Mouse (Mus musculus): ENCODE measurements around the gene Epor.
A peak's percentile ranks its signal among the peaks of the same experiment; 100 is the strongest.

Gene Epor

DNA sequence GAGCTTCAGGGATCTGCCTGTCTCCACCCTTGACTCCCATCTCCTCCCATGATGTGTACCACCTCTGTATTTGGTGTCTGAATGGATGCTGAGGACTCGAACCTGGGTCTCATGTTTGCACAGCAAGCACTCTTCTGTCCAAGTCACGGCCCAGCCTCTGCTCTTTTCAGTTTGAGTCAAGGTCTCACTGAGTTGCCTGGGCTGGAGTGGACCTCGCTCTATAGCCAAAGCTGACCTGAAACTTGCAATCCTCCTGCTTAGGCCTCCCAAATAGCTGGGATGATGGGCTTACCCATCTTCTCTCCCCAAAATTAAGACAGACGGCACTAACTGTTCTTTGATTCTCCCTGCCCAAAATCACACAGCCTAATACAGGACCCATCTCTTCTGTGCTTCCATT is 40.3 kb downstream of the Epor start:
- Histone ChIP-seq H3K36me3 (ENCODE audit: insufficient read depth, low read length) (peaks cover 47% of the 10 kb centered on the region), H3K27me3 (ENCODE audit: insufficient read depth, low read length) (no peaks in the 10 kb centered on the region), H3K4me3 (replicated peaks; ENCODE audit: low read length) (no peak overlapping the region), H3K4me1 (replicated peaks; ENCODE audit: low read depth, low read length) (peaks cover 59% of the 10 kb centered on the region), H3K9me3 (ENCODE audit: low read length) (no peaks in the 10 kb centered on the region)
- TF ChIP-seq POU5F1 (IDR thresholded peaks at IDR 0.05; ENCODE audit: borderline replicate concordance, low read length): no peak
- no peak for TF ChIP-seq CTCF (conservative IDR thresholded peaks at IDR 0.05; ENCODE audit: low read length)
- no peak for TF ChIP-seq NANOG (IDR thresholded peaks at IDR 0.05; ENCODE audit: borderline replicate concordance, low read length)

DNA sequence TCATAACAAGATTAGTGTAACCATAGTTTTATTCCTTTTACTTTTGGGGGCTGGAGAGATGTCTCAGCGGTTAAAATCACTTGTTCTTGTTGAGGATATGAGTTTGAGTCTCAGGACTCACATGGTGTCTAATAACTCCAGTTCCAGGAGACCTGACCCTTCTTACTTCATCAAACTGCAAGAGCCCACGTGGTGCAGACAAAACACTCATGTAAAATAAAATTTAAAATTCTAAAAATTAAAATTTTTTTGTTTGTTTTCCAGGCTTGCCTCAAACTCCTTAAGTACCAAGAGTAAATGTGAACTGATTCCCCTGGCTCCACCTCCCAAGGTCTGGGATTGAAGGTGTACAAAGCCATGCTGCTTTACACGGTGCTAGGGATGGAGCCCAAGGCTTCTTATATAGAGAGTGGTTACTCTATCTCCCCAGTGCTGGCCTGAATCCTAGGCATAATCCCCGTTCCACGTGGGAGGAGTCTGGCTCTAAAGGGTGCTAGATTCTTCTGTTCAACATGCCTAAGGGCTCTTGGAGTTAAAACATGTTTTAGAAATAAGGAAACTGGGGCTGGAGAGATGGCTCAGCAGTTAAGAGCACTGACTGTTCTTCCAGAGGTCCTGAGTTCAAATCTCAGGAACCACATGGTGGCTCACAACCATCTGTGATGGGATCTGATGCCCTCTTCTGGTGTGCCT is 44.5 kb downstream of the Epor start:
- Histone ChIP-seq H3K4me3 (replicated peaks; ENCODE audit: low read length) (peak overlapping the region; percentile 46), H3K4me1 (replicated peaks; ENCODE audit: low read depth, low read length) (peaks cover 49% of the 10 kb centered on the region), H3K36me3 (ENCODE audit: insufficient read depth, low read length) (peaks cover 30% of the 10 kb centered on the region), H3K27me3 (ENCODE audit: insufficient read depth, low read length) (peaks cover 24% of the 10 kb centered on the region), H3K9me3 (ENCODE audit: low read length) (no peaks in the 10 kb centered on the region)
- no peak for TF ChIP-seq CTCF (conservative IDR thresholded peaks at IDR 0.05; ENCODE audit: low read length)
- no peak for TF ChIP-seq NANOG (IDR thresholded peaks at IDR 0.05; ENCODE audit: borderline replicate concordance, low read length)
- no peak for TF ChIP-seq POU5F1 (IDR thresholded peaks at IDR 0.05; ENCODE audit: borderline replicate concordance, low read length)

DNA sequence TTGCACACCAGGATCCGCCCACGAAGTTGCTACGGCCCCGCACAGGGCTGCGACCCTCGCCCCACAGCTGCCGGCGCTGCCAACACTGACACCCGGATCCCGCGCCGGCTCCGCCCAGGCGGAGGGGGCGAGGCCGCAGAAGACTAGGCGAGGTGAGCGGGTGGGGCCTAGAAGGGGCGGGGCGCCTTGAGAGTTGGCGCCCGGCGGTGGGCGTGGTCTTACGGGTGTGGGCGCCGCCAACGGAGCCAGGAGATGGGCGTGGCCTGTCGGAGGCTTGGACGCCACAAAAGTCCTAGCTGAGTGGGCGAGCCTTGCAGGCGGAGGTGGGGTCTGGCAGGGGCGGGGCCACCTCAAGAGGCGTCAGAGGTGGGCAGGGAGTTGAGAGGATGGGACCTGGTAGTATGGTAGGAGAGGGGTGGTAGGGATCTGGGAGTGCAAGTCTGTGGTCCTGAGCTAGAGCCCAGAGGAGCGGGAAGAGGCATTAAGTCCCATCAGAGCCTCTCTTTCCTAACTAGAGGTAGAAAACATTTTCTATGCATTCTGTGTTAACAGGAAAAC is 45.2 kb downstream of the Epor start, which contains the start of gene Rab3d:
TSS of gene Rab3d (minus strand) at position 158 of the 558 bp plus-strand sequence.
- H3K36me3 ChIP-seq (ENCODE audit: insufficient read depth, low read length): peaks cover 26% of the 10 kb centered on the region
- TF ChIP-seq NANOG (IDR thresholded peaks at IDR 0.05; ENCODE audit: borderline replicate concordance, low read length): no peak
- H3K9me3 ChIP-seq (ENCODE audit: low read length): no peaks in the 10 kb centered on the region
- H3K4me1 ChIP-seq (replicated peaks; ENCODE audit: low read depth, low read length): peaks cover 42% of the 10 kb centered on the region
- H3K4me3 ChIP-seq (replicated peaks; ENCODE audit: low read length): peak within 1 kb of the TSS; percentile 92
- peaks cover 24% of the 10 kb centered on the region for H3K27me3 ChIP-seq (ENCODE audit: insufficient read depth, low read length)

DNA sequence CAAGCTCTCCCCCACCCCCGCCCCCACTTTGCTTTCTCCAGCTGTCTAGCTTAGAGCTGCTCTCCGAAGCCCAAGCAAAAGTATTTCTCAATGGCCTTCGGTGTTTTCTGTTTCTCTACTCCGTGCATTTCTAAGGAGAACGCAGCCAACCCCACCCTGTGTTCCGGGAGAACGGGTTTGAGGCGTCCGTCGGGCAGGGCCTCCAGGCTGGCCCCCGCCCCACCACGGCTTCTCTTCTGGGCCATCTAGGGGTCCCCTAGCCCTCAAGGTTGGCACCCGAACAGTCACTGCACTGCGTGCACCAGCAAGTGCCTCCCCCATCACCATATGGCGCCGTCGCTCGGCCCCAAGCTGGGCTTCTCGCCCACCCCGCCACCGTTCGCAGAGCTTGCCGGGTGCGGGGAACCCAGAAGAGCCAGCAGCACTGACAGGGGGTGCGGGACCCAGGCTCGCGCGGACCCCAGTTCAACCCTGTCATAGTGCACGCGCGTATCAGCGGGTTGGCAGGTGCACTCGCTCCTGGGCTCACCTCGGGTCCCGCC is 45.7 kb downstream of the Epor start:
- no peaks in the 10 kb centered on the region for H3K9me3 ChIP-seq (ENCODE audit: low read length)
- peaks cover 38% of the 10 kb centered on the region for H3K4me1 ChIP-seq (replicated peaks; ENCODE audit: low read depth, low read length)
- H3K36me3 ChIP-seq (ENCODE audit: insufficient read depth, low read length): peaks cover 20% of the 10 kb centered on the region
- peaks cover 24% of the 10 kb centered on the region for H3K27me3 ChIP-seq (ENCODE audit: insufficient read depth, low read length)
- TF ChIP-seq NANOG (IDR thresholded peaks at IDR 0.05; ENCODE audit: borderline replicate concordance, low read length) (no peak), CTCF (conservative IDR thresholded peaks at IDR 0.05; ENCODE audit: low read length) (no peak), POU5F1 (IDR thresholded peaks at IDR 0.05; ENCODE audit: borderline replicate concordance, low read length) (no peak)
- H3K4me3 ChIP-seq (replicated peaks; ENCODE audit: low read length): peak overlapping the region; percentile 92

DNA sequence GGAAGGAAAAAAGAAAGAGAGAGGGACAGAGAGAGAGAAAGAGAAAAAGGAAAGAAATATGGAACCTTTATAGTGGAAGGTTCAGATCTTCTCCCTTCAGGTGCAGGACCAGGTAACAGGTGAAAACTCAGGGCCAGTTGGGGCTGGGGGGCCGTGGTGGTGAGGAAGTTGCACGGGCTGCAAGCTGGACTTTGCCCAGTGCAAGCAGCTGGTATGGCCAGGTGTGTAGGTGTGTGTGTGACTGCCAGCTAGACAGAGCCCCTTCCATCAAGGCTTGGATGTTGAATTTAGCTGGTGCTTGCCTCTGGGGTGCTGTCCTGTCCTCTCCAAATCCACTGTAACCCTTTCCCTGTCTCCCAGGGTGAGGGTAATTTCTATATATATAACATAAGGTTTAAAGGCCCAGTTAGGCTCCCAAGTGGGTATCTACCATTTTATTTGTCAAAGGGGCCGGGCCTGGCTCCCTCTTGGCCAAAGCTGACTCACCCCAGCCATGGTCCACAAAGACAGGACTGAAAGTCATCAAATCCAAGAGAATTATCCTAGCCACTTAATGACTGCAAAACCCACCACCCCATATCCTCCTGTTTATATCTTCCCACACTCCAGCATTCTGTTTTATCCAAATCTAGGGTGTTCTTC is 46.3 kb downstream of the Epor start:
- no peak for TF ChIP-seq NANOG (IDR thresholded peaks at IDR 0.05; ENCODE audit: borderline replicate concordance, low read length)
- TF ChIP-seq POU5F1 (IDR thresholded peaks at IDR 0.05; ENCODE audit: borderline replicate concordance, low read length): no peak
- TF ChIP-seq CTCF (conservative IDR thresholded peaks at IDR 0.05; ENCODE audit: low read length): no peak

DNA sequence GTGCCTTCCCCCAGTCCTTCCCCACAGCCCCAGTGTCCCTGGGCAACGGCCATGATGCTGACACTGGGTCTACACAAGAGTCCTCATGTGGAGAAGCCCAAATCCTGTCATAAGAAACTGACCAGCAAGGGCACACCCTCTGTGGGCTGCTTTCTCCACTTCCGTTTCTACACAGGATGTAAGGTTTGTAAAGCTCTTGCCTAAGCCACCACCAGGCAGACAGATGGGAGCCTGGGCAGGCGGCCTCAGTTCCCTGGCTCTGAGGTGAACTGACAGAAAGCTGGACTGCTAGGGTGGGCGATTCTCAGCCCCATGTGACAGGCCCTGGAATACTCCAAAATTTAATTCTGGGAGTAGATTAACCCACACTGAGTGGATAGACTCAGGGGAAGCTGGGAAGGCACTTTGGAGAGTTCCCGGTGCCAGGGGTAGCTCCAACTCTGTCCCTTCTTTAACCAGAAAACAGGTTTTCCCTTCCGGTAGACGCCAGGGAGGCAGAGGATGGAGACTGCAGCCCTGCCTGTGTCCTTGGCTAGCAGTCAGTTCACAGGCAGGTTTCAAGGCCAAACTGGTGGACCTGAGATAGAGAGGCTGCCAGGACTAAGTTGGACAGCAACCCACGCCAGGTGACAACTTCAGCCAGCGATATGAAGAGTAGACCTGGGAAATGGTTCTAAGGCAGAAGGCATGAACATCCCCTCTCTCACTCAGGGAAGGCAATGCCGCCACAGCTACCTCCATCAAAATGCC is 53.7 kb downstream of the Epor start:
- H3K9me3 ChIP-seq (ENCODE audit: low read length): no peaks in the 10 kb centered on the region
- peaks cover 18% of the 10 kb centered on the region for H3K36me3 ChIP-seq (ENCODE audit: insufficient read depth, low read length)
- no peak for TF ChIP-seq POU5F1 (IDR thresholded peaks at IDR 0.05; ENCODE audit: borderline replicate concordance, low read length)
- TF ChIP-seq NANOG (IDR thresholded peaks at IDR 0.05; ENCODE audit: borderline replicate concordance, low read length): no peak
- TF ChIP-seq CTCF (conservative IDR thresholded peaks at IDR 0.05; ENCODE audit: low read length): no peak
- H3K27me3 ChIP-seq (ENCODE audit: insufficient read depth, low read length): no peaks in the 10 kb centered on the region
- no peak overlapping the region for H3K4me3 ChIP-seq (replicated peaks; ENCODE audit: low read length)
- H3K4me1 ChIP-seq (replicated peaks; ENCODE audit: low read depth, low read length): peaks cover 6% of the 10 kb centered on the region

More for the DNA sequence above, 46.3 kb downstream of the Epor start:
- peak overlapping the region; percentile 92 for H3K4me3 ChIP-seq (replicated peaks; ENCODE audit: low read length)
- H3K36me3 ChIP-seq (ENCODE audit: insufficient read depth, low read length): peaks cover 20% of the 10 kb centered on the region
- H3K4me1 ChIP-seq (replicated peaks; ENCODE audit: low read depth, low read length): peaks cover 38% of the 10 kb centered on the region
- H3K27me3 ChIP-seq (ENCODE audit: insufficient read depth, low read length): peaks cover 24% of the 10 kb centered on the region
- H3K9me3 ChIP-seq (ENCODE audit: low read length): no peaks in the 10 kb centered on the region
